ENCODE assay signal across 11 mouse cellular contexts in genomic region chr10:4290561-4290960, GRCm38 (mm10).
"Had no signal": no experiment of that assay in that cellular context is flagged by ENCODE, and none has a peak within 500 bp of the region (broad histone marks: within the 10 kb centered on the region; RNA-seq: fewer than 3 reads in every experiment).

No protein-coding gene starts in this region.

- H3K4me3 ChIP-seq: kidney, embryonic 15.5 days; limb, embryonic 13.5 days; midbrain, embryonic 13.5 days; neural tube, embryonic 15.5 days had no signal

- H3K27me3 ChIP-seq: kidney, embryonic 15.5 days; limb, embryonic 13.5 days; midbrain, embryonic 13.5 days; neural tube, embryonic 15.5 days had no signal

- H3K27ac ChIP-seq: kidney, embryonic 15.5 days; limb, embryonic 13.5 days; liver, embryonic 14.5 days; midbrain, embryonic 13.5 days; neural tube, embryonic 15.5 days had no signal

- ATAC-seq: midbrain, embryonic 13.5 days had no signal

- H3K36me3 ChIP-seq: kidney, embryonic 15.5 days; limb, embryonic 13.5 days; midbrain, embryonic 13.5 days; neural tube, embryonic 15.5 days had no signal

- H3K4me2 ChIP-seq: kidney, embryonic 15.5 days; limb, embryonic 13.5 days; midbrain, embryonic 13.5 days; neural tube, embryonic 15.5 days had no signal

- H3K9me3 ChIP-seq: kidney, embryonic 15.5 days; limb, embryonic 13.5 days; midbrain, embryonic 13.5 days; neural tube, embryonic 15.5 days had no signal

- H3K9ac ChIP-seq: kidney, embryonic 15.5 days; limb, embryonic 13.5 days; liver, embryonic 14.5 days; midbrain, embryonic 13.5 days; neural tube, embryonic 15.5 days had no signal

- DNase-seq: kidney, adult 2 months; kidney, postnatal 14 days; left cerebral cortex, postnatal 4 days; lung, adult 18-20 months; right cerebral cortex, adult 18-20 months; right cerebral cortex, postnatal 25 days had no signal
